Mouse (Mus musculus): ENCODE results near the gene 4930432K21Rik. TPM values are rescaled to one million over a fixed set of nuclear protein-coding genes. Genes with fewer than 3 reads are reported as not detected.

The 4930432K21Rik gene
- not detected for total RNA-seq (2023)

GRCm38 (mm10) chr8:84147769-84148530 is at the start of gene 4930432K21Rik, which contains the start of gene Cc2d1a:
4930432K21Rik (plus strand) TSS chr8:84148025.
Cc2d1a (minus strand) TSS chr8:84147936.

GRCm38 (mm10) chr8:84104697-84105609 is 42.9 kb upstream of the 4930432K21Rik start, which contains the start of gene Dcaf15:
Dcaf15 (minus strand) TSS chr8:84104768.

GRCm38 (mm10) chr8:84125656-84126055 is 22.2 kb upstream of the 4930432K21Rik start, which contains the start of gene Podnl1:
Podnl1 (plus strand) TSS chr8:84125989.

GRCm38 (mm10) chr8:84185117-84185516 is 37.3 kb downstream of the 4930432K21Rik start, which contains the start of gene Nanos3:
Nanos3 (minus strand) TSS chr8:84185217.

Other genes starting within 250 kb of the 4930432K21Rik start
- gene Adgrl1, start 247.9 kb upstream of the 4930432K21Rik start, total RNA-seq (2023), result 1 to 10 TPM; 2.0 to 2.1 TPM
- gene Gm10644, start 192.8 kb upstream of the 4930432K21Rik start, total RNA-seq (2023), result under 1 TPM; 0.18 to 0.39 TPM
- 1 to 10 TPM; 1.5 to 2.7 TPM for gene Asf1b, start 192.5 kb upstream of the 4930432K21Rik start, total RNA-seq (2023)
- 10 to 100 TPM; 37.3 to 41.3 TPM for gene Prkaca, start 175.0 kb upstream of the 4930432K21Rik start, total RNA-seq (2023)
- 10 to 100 TPM; 55.2 to 55.6 TPM for gene Samd1, start 150.4 kb upstream of the 4930432K21Rik start, total RNA-seq (2023)
- gene 1700067K01Rik, start 146.5 kb upstream of the 4930432K21Rik start, total RNA-seq (2023), result under 1 TPM; 0.39 to 0.55 TPM
- gene 2210011C24Rik, start 135.9 kb upstream of the 4930432K21Rik start, total RNA-seq (2023), result not detected
- gene Palm3, start 126.6 kb upstream of the 4930432K21Rik start, total RNA-seq (2023), result not detected
- 10 to 100 TPM; 13.8 to 15.3 TPM for gene Il27ra, start 105.4 kb upstream of the 4930432K21Rik start, total RNA-seq (2023)
- not detected for gene Rln3, start 103.0 kb upstream of the 4930432K21Rik start, total RNA-seq (2023)
- gene Gm10643, start 82.9 kb upstream of the 4930432K21Rik start, total RNA-seq (2023), result 1 to 10 TPM; 1.1 to 2.1 TPM
- 10 to 100 TPM; 57.0 to 63.2 TPM for gene Rfx1, start 81.2 kb upstream of the 4930432K21Rik start, total RNA-seq (2023)
- 10 to 100 TPM; 30.4 to 30.5 TPM for gene Dcaf15, start 43.3 kb upstream of the 4930432K21Rik start, total RNA-seq (2023)
- gene Podnl1, start 22.0 kb upstream of the 4930432K21Rik start, total RNA-seq (2023), result 1 to 10 TPM in 1 of 2 experiments, under 1 TPM in 1; 0.39 to 1.0 TPM
- gene Cc2d1a, start 89 bp upstream of the 4930432K21Rik start, total RNA-seq (2023), result 10 to 100 TPM; 23.8 to 30.1 TPM
- not detected for gene Nanos3, start 37.2 kb downstream of the 4930432K21Rik start, total RNA-seq (2023)
- 10 to 100 TPM; 46.3 to 48.9 TPM for gene Zswim4, start 89.0 kb downstream of the 4930432K21Rik start, total RNA-seq (2023)
- 100 to 1,000 TPM; 218 to 227 TPM for gene D8Ertd738e, start 101.7 kb downstream of the 4930432K21Rik start, total RNA-seq (2023)
- 10 to 100 TPM; 16.5 to 18.9 TPM for gene Mri1, start 109.3 kb downstream of the 4930432K21Rik start, total RNA-seq (2023)
- 10 to 100 TPM; 17.1 to 21.0 TPM for gene Ccdc130, start 122.4 kb downstream of the 4930432K21Rik start, total RNA-seq (2023)
- 1 to 10 TPM in 1 of 2 experiments, under 1 TPM in 1; 0.43 to 1.5 TPM for gene Cacna1a, start 240.4 kb downstream of the 4930432K21Rik start, total RNA-seq (2023)

Measured in monocyte, adult 59 days (primary cell).